ENCODE assay signal across 8 mouse cellular contexts in the genomic region with DNA sequence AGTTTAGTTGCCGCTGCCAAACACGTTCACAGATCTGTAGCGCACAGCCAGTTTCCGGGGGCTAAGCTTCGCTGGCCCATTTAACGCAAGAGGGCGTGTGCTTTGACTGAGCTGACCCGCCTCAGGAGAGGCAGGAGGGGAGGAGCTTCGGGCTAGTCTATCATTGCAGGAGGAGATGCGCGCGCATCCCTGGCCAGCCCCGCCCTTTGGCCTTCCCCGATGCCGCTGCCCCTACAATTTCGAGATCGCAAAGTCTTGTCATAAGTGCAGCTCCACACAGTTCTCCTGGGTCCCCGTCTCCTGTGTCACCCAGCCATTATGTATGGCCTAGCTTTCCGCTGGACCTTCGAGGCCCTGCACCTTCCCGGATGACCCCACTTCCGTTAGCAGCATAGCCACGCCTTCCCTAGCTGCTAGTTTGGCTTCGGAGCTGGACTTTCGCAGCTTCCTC. TPM values are rescaled to one million over a fixed set of nuclear protein-coding genes. Genes with fewer than 3 reads are reported as not detected.
A peak's percentile ranks its signal among the peaks of the same experiment; 100 is the strongest.
DNase-seq lines count a peak whose midpoint lies in the region; ATAC-seq lines count a peak whose summit lies in the region.

G6pdx (minus strand) TSS at position 369 of the 451 bp plus-strand sequence.

- H3K9me3 ChIP-seq in forebrain, embryonic 11.5 days (ENCODE audit: control insufficient read depth, low read length) = no peaks in the 10 kb centered on the region
- no peaks in the 10 kb centered on the region for H3K9me3 ChIP-seq in heart, embryonic 16.5 days (replicated peaks; ENCODE audit: control insufficient read depth, low read length)
- no peaks in the 10 kb centered on the region for H3K9me3 ChIP-seq in liver, embryonic 15.5 days (replicated peaks)
- H3K9me3 ChIP-seq in neural tube, embryonic 12.5 days = no peaks in the 10 kb centered on the region

- peak within 1 kb of the TSS; percentile 61 for H3K9ac ChIP-seq in forebrain, embryonic 11.5 days (ENCODE audit: low read length)
- H3K9ac ChIP-seq in heart, embryonic 16.5 days (ENCODE audit: low read length) = peak within 1 kb of the TSS; percentile 77
- peak within 1 kb of the TSS; percentile 64 for H3K9ac ChIP-seq in liver, embryonic 15.5 days
- peak within 1 kb of the TSS; percentile 42 for H3K9ac ChIP-seq in neural tube, embryonic 12.5 days

- peak; percentile 90 for ATAC-seq in forebrain, embryonic 11.5 days (replicated peaks; ENCODE audit: low FRiP score)
- ATAC-seq in heart, embryonic 16.5 days (replicated peaks; ENCODE audit: extremely low read depth, insufficient read depth, low FRiP score) = peak; percentile 79
- ATAC-seq in liver, embryonic 15.5 days (ENCODE audit: insufficient read depth) = peak; percentile 73
- peak; percentile 90 for ATAC-seq in neural tube, embryonic 12.5 days (ENCODE audit: low FRiP score, low read depth)

- peak; percentile 82 to 86 for DNase-seq in CD8-positive naive resting alpha-beta T cell, adult 2 months (ENCODE audit: low read depth in 2 of 2, low spot score in 2 of 2)
- DNase-seq in c-Kit-positive CD71-negative TER-119-negative erythroid progenitor cells, embryonic 14.5 days (ENCODE audit: low read depth) = peak; percentile 76
- DNase-seq in forebrain, embryonic 11.5 days (ENCODE audit: low spot score) = peak; percentile 89
- DNase-seq in kidney, postnatal 36 days = peak; percentile 92
- peak; percentile 68 for DNase-seq in telencephalon, adult 2 months (ENCODE audit: low read depth, low spot score)

- H3K4me3 ChIP-seq in forebrain, embryonic 11.5 days (ENCODE audit: low read depth, low read length) = peak within 1 kb of the TSS; percentile 48
- H3K4me3 ChIP-seq in heart, embryonic 16.5 days (ENCODE audit: low read length) = peak within 1 kb of the TSS; percentile 72
- H3K4me3 ChIP-seq in liver, embryonic 15.5 days (replicated peaks) = peak within 1 kb of the TSS; percentile 68
- peak within 1 kb of the TSS; percentile 44 for H3K4me3 ChIP-seq in neural tube, embryonic 12.5 days

- peak within 1 kb of the TSS; percentile 57 for H3K4me2 ChIP-seq in forebrain, embryonic 11.5 days (ENCODE audit: low read depth, low read length, severe bottlenecking)
- H3K4me2 ChIP-seq in heart, embryonic 16.5 days (ENCODE audit: low read depth, low read length) = peak within 1 kb of the TSS; percentile 77
- H3K4me2 ChIP-seq in liver, embryonic 15.5 days = peak within 1 kb of the TSS; percentile 76
- peak within 1 kb of the TSS; percentile 60 for H3K4me2 ChIP-seq in neural tube, embryonic 12.5 days (replicated peaks)

- H3K4me1 ChIP-seq in forebrain, embryonic 11.5 days (replicated peaks; ENCODE audit: control insufficient read depth, insufficient read depth, low read length) = no peaks in the 10 kb centered on the region
- H3K4me1 ChIP-seq in heart, embryonic 16.5 days (ENCODE audit: control insufficient read depth, insufficient read depth, low read length) = peaks cover 2% of the 10 kb centered on the region; the same call in 1 of the 2 replicates
- H3K4me1 ChIP-seq in liver, embryonic 15.5 days (replicated peaks) = peaks cover 52% of the 10 kb centered on the region
- no peaks in the 10 kb centered on the region for H3K4me1 ChIP-seq in neural tube, embryonic 12.5 days

- peak within 1 kb of the TSS; percentile 34; the same call in 1 of the 2 replicates for H3K27ac ChIP-seq in forebrain, embryonic 11.5 days (ENCODE audit: low read depth, low read length)
- H3K27ac ChIP-seq in heart, embryonic 16.5 days (ENCODE audit: low read length) = peak within 1 kb of the TSS; percentile 95
- peak within 1 kb of the TSS; percentile 95 for H3K27ac ChIP-seq in liver, embryonic 15.5 days (replicated peaks)
- H3K27ac ChIP-seq in neural tube, embryonic 12.5 days = 0 out of 2 replicates have a peak within 1 kb of the TSS, but pooled peaks have one; percentile 10

- no peaks in the 10 kb centered on the region for H3K36me3 ChIP-seq in forebrain, embryonic 11.5 days (ENCODE audit: control insufficient read depth, insufficient read depth, low read length)
- no peaks in the 10 kb centered on the region; the same call in 1 of the 2 replicates for H3K36me3 ChIP-seq in heart, embryonic 16.5 days (ENCODE audit: control insufficient read depth, insufficient read depth)
- peaks cover 14% of the 10 kb centered on the region for H3K36me3 ChIP-seq in liver, embryonic 15.5 days (replicated peaks)
- peaks cover 8% of the 10 kb centered on the region; the same call in 1 of the 2 replicates for H3K36me3 ChIP-seq in neural tube, embryonic 12.5 days

- no peaks in the 10 kb centered on the region for H3K27me3 ChIP-seq in forebrain, embryonic 11.5 days (ENCODE audit: control insufficient read depth, insufficient read depth, low read length)
- H3K27me3 ChIP-seq in heart, embryonic 16.5 days (ENCODE audit: control insufficient read depth, insufficient read depth, low read length) = no peaks in the 10 kb centered on the region
- H3K27me3 ChIP-seq in liver, embryonic 15.5 days = no peaks in the 10 kb centered on the region
- no peaks in the 10 kb centered on the region for H3K27me3 ChIP-seq in neural tube, embryonic 12.5 days (replicated peaks)

- 12% methylated on average over 25 of the region's 25 CpGs for WGBS in forebrain, embryonic 11.5 days
- 13% methylated on average over 25 of the region's 25 CpGs for WGBS in heart, embryonic 16.5 days
- 19% methylated on average over 25 of the region's 25 CpGs for WGBS in liver, embryonic 15.5 days (ENCODE audit: insufficient replicate concordance)
- 16% methylated on average over 25 of the region's 25 CpGs for WGBS in neural tube, embryonic 12.5 days

RNA-seq across cellular contexts. Expression of gene G6pdx, which starts in this region (rescaled TPM):
- polyA plus RNA-seq in forebrain, embryonic 11.5 days (2014; fragmentation: Nextera tagmentation; extraction: Ambion mirVana) = 55.7 and 59.8 TPM in 2 replicates
- 18.0 and 20.3 TPM in 2 replicates for polyA plus RNA-seq in heart, embryonic 16.5 days (2015; fragmentation: Nextera tagmentation; extraction: Ambion mirVana)
- 46.1 and 48.9 TPM in 2 replicates for polyA plus RNA-seq in liver, embryonic 15.5 days (2015; fragmentation: Nextera tagmentation; extraction: Ambion mirVana)
- polyA plus RNA-seq in neural tube, embryonic 12.5 days (2016; fragmentation: Nextera tagmentation; extraction: Ambion mirVana) = 47.6 and 57.4 TPM in 2 replicates

Comparison
In these comparisons a context has a peak if more than half of its experiments do, and no peak if none do; other contexts are left out.
1. Peak in every context shown above with its lines: DNase-seq, ATAC-seq, H3K4me3 ChIP-seq and H3K27ac ChIP-seq.
2. H3K27ac ChIP-seq: peak in every context shown above with its lines; median percentile 95 in heart, embryonic 16.5 days; 95 in liver, embryonic 15.5 days; 34 in forebrain, embryonic 11.5 days; 10 in neural tube, embryonic 12.5 days.